Mouse (Mus musculus) adrenal gland, adult 8-10 months (tissue): ENCODE measurements around the gene Mttp. TPM values are rescaled to one million over a fixed set of nuclear protein-coding genes. Genes with fewer than 3 reads are reported as not detected.

Source experiments
- DNase-seq: peaks from one replicate; pipeline ENCODE4 v3.0.0; 2022
- total RNA-seq, 4 experiments: library from RNA; stranded (reverse); gene quantifications; 2 replicates each; pipeline ENCODE4 v1.2.4; 2022

The Mttp gene
- total RNA-seq, 4 experiments from 2014 or later, result 5.9 to 11.8 (median 8.8) TPM

- no peak for DNase-seq
Measured at GRCm38 (mm10) chr3:138133916-138134315, 10.9 kb downstream of the Mttp start.

GRCm38 (mm10) chr3:138133463-138133862, 11.3 kb downstream of the Mttp start:
- DNase-seq, result no peak

GRCm38 (mm10) chr3:138131168-138131567, 13.6 kb downstream of the Mttp start:
- DNase-seq, result no peak

- no peak for DNase-seq
Measured at GRCm38 (mm10) chr3:138130692-138131091, 14.1 kb downstream of the Mttp start.

GRCm38 (mm10) chr3:138129110-138129509, 15.7 kb downstream of the Mttp start:
- DNase-seq, result no peak

GRCm38 (mm10) chr3:138123842-138124241, 20.9 kb downstream of the Mttp start:
- DNase-seq, result no peak

GRCm38 (mm10) chr3:138121461-138121860, 23.3 kb downstream of the Mttp start:
- no peak for DNase-seq

GRCm38 (mm10) chr3:138119444-138120105, 25.2 kb downstream of the Mttp start:
- DNase-seq, result no peak

- DNase-seq, result no peak
Measured at GRCm38 (mm10) chr3:138118831-138119230, 25.9 kb downstream of the Mttp start.

- no peak for DNase-seq
Measured at GRCm38 (mm10) chr3:138118392-138118791, 26.4 kb downstream of the Mttp start.

- DNase-seq, result no peak
Measured at GRCm38 (mm10) chr3:138116871-138117270, 27.9 kb downstream of the Mttp start.

GRCm38 (mm10) chr3:138114106-138114505, 30.7 kb downstream of the Mttp start:
- DNase-seq, result no peak

GRCm38 (mm10) chr3:138110910-138111782, 33.6 kb downstream of the Mttp start:
- DNase-seq, result no peak

GRCm38 (mm10) chr3:138106887-138107286, 37.9 kb downstream of the Mttp start:
- no peak for DNase-seq

GRCm38 (mm10) chr3:138105056-138105455, 39.7 kb downstream of the Mttp start:
- peak; percentile 24 for DNase-seq

- DNase-seq, result no peak
Measured at GRCm38 (mm10) chr3:138103690-138104089, 41.1 kb downstream of the Mttp start.

- DNase-seq, result no peak
Measured at GRCm38 (mm10) chr3:138101936-138102335, 42.8 kb downstream of the Mttp start.

- DNase-seq, result peak; percentile 26
Measured at GRCm38 (mm10) chr3:138097718-138098117, 47.0 kb downstream of the Mttp start.

GRCm38 (mm10) chr3:138096263-138097028, 48.3 kb downstream of the Mttp start:
- DNase-seq, result peak; percentile 29

GRCm38 (mm10) chr3:138095718-138096117, 49.0 kb downstream of the Mttp start:
- DNase-seq, result no peak

GRCm38 (mm10) chr3:138095301-138095700, 49.5 kb downstream of the Mttp start:
- no peak for DNase-seq

- no peak for DNase-seq
Measured at GRCm38 (mm10) chr3:138083896-138084295, 60.9 kb downstream of the Mttp start.

GRCm38 (mm10) chr3:138083073-138083637, 61.6 kb downstream of the Mttp start:
- DNase-seq, result no peak
